Mouse (Mus musculus): ENCODE data around the gene Hp. TPM values are rescaled to one million over a fixed set of nuclear protein-coding genes. Genes with fewer than 3 reads are reported as not detected.

The Hp gene
- polyA plus RNA-seq (2015; fragmentation: Nextera tagmentation; extraction: Ambion mirVana) = 199 and 246 TPM in 2 replicates

GRCm38 (mm10) chr8:109578900-109579301 is at the start of gene Hp:
Hp (minus strand) TSS chr8:109579172.
- Histone ChIP-seq H3K27ac (ENCODE audit: low read length) (peak within 1 kb of the TSS; percentile 56), H3K4me3 (ENCODE audit: low read depth, low read length) (peak within 1 kb of the TSS; percentile 30), H3K9ac (ENCODE audit: low read depth, low read length) (no peak within 1 kb of the TSS), H3K4me1 (ENCODE audit: control insufficient read depth, low read depth, low read length) (no peaks in the 10 kb centered on the region), H3K9me3 (replicated peaks; ENCODE audit: control insufficient read depth, low read length) (no peaks in the 10 kb centered on the region), H3K4me2 (ENCODE audit: low read depth, low read length) (peak within 1 kb of the TSS; percentile 3), H3K36me3 (ENCODE audit: control insufficient read depth, insufficient read depth) (no peaks in the 10 kb centered on the region), H3K27me3 (ENCODE audit: control insufficient read depth, insufficient read depth, low read depth, low read length) (no peaks in the 10 kb centered on the region)
- peak; percentile 79 for ATAC-seq (ENCODE audit: low read depth)
- WGBS (ENCODE audit: insufficient replicate concordance) = 34% methylated on average over 8 of the region's 8 CpGs

- no peak overlapping the region for H3K4me2 ChIP-seq (ENCODE audit: low read depth, low read length)
- H3K27me3 ChIP-seq (ENCODE audit: control insufficient read depth, insufficient read depth, low read depth, low read length) = no peaks in the 10 kb centered on the region
- no peak overlapping the region for H3K27ac ChIP-seq (ENCODE audit: low read length)
- no peak for ATAC-seq (ENCODE audit: low read depth)
- no peaks in the 10 kb centered on the region for H3K4me1 ChIP-seq (ENCODE audit: control insufficient read depth, low read depth, low read length)
- 52% methylated on average over 6 of the region's 6 CpGs for WGBS (ENCODE audit: insufficient replicate concordance)
- H3K36me3 ChIP-seq (ENCODE audit: control insufficient read depth, insufficient read depth) = no peaks in the 10 kb centered on the region
- no peak overlapping the region for H3K4me3 ChIP-seq (ENCODE audit: low read depth, low read length)
- no peak overlapping the region for H3K9ac ChIP-seq (ENCODE audit: low read depth, low read length)
- no peaks in the 10 kb centered on the region for H3K9me3 ChIP-seq (replicated peaks; ENCODE audit: control insufficient read depth, low read length)
Measured at GRCm38 (mm10) chr8:109628638-109629037, 49.7 kb upstream of the Hp start.

- no peaks in the 10 kb centered on the region for H3K9me3 ChIP-seq (replicated peaks; ENCODE audit: control insufficient read depth, low read length)
- no peak for ATAC-seq (ENCODE audit: low read depth)
- no peak overlapping the region for H3K9ac ChIP-seq (ENCODE audit: low read depth, low read length)
- H3K4me1 ChIP-seq (ENCODE audit: control insufficient read depth, low read depth, low read length) = peaks cover 9% of the 10 kb centered on the region
- H3K27me3 ChIP-seq (ENCODE audit: control insufficient read depth, insufficient read depth, low read depth, low read length) = no peaks in the 10 kb centered on the region
- H3K36me3 ChIP-seq (ENCODE audit: control insufficient read depth, insufficient read depth) = no peaks in the 10 kb centered on the region
- no peak overlapping the region for H3K4me2 ChIP-seq (ENCODE audit: low read depth, low read length)
- H3K27ac ChIP-seq (ENCODE audit: low read length) = no peak overlapping the region
- H3K4me3 ChIP-seq (ENCODE audit: low read depth, low read length) = no peak overlapping the region
- 55% methylated on average over 3 of the region's 3 CpGs for WGBS (ENCODE audit: insufficient replicate concordance)
Measured at GRCm38 (mm10) chr8:109615569-109615968, 36.6 kb upstream of the Hp start.

GRCm38 (mm10) chr8:109614243-109615210 is 35.6 kb upstream of the Hp start, which contains the start of gene Pkd1l3:
Pkd1l3 (plus strand) TSS chr8:109614517.
- H3K4me3 ChIP-seq (ENCODE audit: low read depth, low read length) = peak within 1 kb of the TSS; percentile 57
- H3K27me3 ChIP-seq (ENCODE audit: control insufficient read depth, insufficient read depth, low read depth, low read length) = no peaks in the 10 kb centered on the region
- peaks cover 9% of the 10 kb centered on the region for H3K4me1 ChIP-seq (ENCODE audit: control insufficient read depth, low read depth, low read length)
- no peaks in the 10 kb centered on the region for H3K36me3 ChIP-seq (ENCODE audit: control insufficient read depth, insufficient read depth)
- WGBS (ENCODE audit: insufficient replicate concordance) = 16% methylated on average over 27 of the region's 27 CpGs
- H3K9me3 ChIP-seq (replicated peaks; ENCODE audit: control insufficient read depth, low read length) = no peaks in the 10 kb centered on the region
- peak within 1 kb of the TSS; percentile 75 for H3K4me2 ChIP-seq (ENCODE audit: low read depth, low read length)
- no peak within 1 kb of the TSS; the same call in 1 of the 2 replicates for H3K27ac ChIP-seq (ENCODE audit: low read length)
- H3K9ac ChIP-seq (ENCODE audit: low read depth, low read length) = peak within 1 kb of the TSS; percentile 53
- peak; percentile 76 for ATAC-seq (ENCODE audit: low read depth)

DNA sequence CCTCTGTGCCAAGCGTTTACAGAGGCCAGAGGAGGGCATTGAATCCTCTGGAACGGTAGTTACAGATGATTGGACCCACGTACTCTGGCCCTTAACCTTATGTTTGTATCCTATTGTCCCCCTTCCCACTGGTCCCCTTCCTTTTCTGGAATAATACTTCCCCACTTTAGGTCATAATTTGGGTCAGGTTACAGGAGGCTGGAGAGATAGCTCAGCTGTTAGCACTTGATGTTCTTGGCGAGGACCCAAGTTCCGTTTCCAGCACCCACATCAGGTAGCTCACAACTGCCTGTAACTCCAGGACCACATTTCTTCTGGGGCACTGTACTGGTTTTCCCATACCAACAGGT is 30.2 kb upstream of the Hp start:
- H3K4me1 ChIP-seq (ENCODE audit: control insufficient read depth, low read depth, low read length) = peaks cover 14% of the 10 kb centered on the region
- no peak for ATAC-seq (ENCODE audit: low read depth)
- no peaks in the 10 kb centered on the region for H3K36me3 ChIP-seq (ENCODE audit: control insufficient read depth, insufficient read depth)
- H3K9me3 ChIP-seq (replicated peaks; ENCODE audit: control insufficient read depth, low read length) = no peaks in the 10 kb centered on the region
- WGBS (ENCODE audit: insufficient replicate concordance) = 13% methylated on average over 5 of the region's 5 CpGs
- H3K9ac ChIP-seq (ENCODE audit: low read depth, low read length) = peak overlapping the region; percentile 77
- peak overlapping the region; percentile 98 for H3K27ac ChIP-seq (ENCODE audit: low read length)
- peak overlapping the region; percentile 78 for H3K4me3 ChIP-seq (ENCODE audit: low read depth, low read length)
- peak overlapping the region; percentile 74 for H3K4me2 ChIP-seq (ENCODE audit: low read depth, low read length)
- no peaks in the 10 kb centered on the region for H3K27me3 ChIP-seq (ENCODE audit: control insufficient read depth, insufficient read depth, low read depth, low read length)

DNA sequence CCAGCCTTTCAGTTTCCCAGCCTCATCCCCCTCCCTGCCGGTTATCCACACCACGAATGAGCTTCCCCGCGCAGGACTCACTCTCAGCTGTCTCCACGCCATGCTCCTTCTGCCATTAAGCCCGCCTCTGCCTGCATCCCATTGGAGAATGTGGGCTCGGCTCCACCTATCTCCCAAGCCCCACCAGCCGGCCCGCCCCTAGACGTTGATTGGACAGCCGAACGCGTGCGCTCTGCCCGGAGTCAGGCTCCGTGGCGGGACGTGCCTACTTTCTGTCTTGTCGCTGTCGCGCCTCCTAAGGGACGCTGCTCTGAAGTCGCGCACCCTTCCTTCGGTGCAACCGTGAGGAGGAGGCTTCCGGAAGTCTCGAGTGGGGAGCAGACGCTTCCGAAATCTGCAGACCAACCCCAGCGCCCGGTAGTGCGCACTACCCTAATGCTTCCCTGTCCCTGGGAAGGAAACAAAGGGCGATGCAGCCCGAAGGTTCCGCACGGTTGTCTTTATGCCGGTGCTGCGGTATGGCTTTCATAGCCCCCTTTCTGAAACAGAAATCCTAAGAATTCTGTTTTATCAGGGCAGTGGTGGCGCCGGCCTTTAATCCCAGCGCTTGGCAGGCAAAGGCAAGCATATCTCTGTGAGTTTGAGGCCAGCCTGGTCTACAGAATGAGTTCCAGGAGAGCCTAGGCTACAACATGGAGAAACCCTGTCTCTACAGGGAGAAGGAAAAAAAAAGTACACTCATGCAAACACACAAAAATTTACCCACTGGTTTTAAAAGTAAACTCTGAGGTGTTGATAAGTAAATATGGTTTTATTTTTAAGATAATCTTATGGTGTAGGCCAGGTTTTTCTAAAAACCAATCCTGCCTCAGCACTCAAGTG is 29.5 kb upstream of the Hp start, which contains the start of gene Dhodh:
Gene Dhodh, minus strand, starts transcription at position 403 of the 882 bp plus-strand sequence.
- Histone ChIP-seq H3K36me3 (ENCODE audit: control insufficient read depth, insufficient read depth) (no peaks in the 10 kb centered on the region), H3K4me2 (ENCODE audit: low read depth, low read length) (peak within 1 kb of the TSS; percentile 74), H3K9ac (ENCODE audit: low read depth, low read length) (peak within 1 kb of the TSS; percentile 77), H3K27ac (ENCODE audit: low read length) (peak within 1 kb of the TSS; percentile 98), H3K4me1 (ENCODE audit: control insufficient read depth, low read depth, low read length) (peaks cover 11% of the 10 kb centered on the region), H3K4me3 (ENCODE audit: low read depth, low read length) (peak within 1 kb of the TSS; percentile 78), H3K27me3 (ENCODE audit: control insufficient read depth, insufficient read depth, low read depth, low read length) (no peaks in the 10 kb centered on the region), H3K9me3 (replicated peaks; ENCODE audit: control insufficient read depth, low read length) (no peaks in the 10 kb centered on the region)
- ATAC-seq (ENCODE audit: low read depth) = peak; percentile 99
- under 1% methylated on average over 42 of the region's 42 CpGs for WGBS (ENCODE audit: insufficient replicate concordance)

GRCm38 (mm10) chr8:109607650-109608049 is 28.7 kb upstream of the Hp start:
- Histone ChIP-seq H3K36me3 (ENCODE audit: control insufficient read depth, insufficient read depth) (no peaks in the 10 kb centered on the region), H3K27me3 (ENCODE audit: control insufficient read depth, insufficient read depth, low read depth, low read length) (no peaks in the 10 kb centered on the region), H3K27ac (ENCODE audit: low read length) (no peak overlapping the region; the same call in 1 of the 2 replicates), H3K4me2 (ENCODE audit: low read depth, low read length) (peak overlapping the region; percentile 74), H3K9me3 (replicated peaks; ENCODE audit: control insufficient read depth, low read length) (no peaks in the 10 kb centered on the region), H3K4me3 (ENCODE audit: low read depth, low read length) (peak overlapping the region; percentile 78), H3K4me1 (ENCODE audit: control insufficient read depth, low read depth, low read length) (peaks cover 11% of the 10 kb centered on the region), H3K9ac (ENCODE audit: low read depth, low read length) (peak overlapping the region; percentile 77)
- 3% methylated on average over 12 of the region's 12 CpGs for WGBS (ENCODE audit: insufficient replicate concordance)
- no peak for ATAC-seq (ENCODE audit: low read depth)

DNA sequence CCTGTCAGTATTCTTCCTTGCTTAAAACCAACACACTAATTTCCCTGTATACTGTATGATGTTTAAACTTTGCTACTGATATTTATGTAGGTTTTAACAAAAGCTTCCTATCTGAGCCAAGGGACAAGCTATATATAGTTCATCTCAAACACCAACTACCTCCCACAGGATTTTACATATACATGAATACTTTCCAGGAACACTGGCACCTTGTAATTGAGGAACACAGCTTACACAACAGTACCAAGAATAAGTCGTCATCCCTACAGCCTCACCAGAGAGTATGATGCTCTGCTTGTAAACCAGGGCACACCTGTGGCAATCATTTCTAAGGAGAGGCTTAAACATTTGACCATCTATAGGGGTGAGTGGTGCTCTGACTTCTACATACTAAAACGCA is 27.8 kb upstream of the Hp start:
- Histone ChIP-seq H3K36me3 (ENCODE audit: control insufficient read depth, insufficient read depth) (no peaks in the 10 kb centered on the region), H3K9ac (ENCODE audit: low read depth, low read length) (no peak overlapping the region), H3K4me3 (ENCODE audit: low read depth, low read length) (no peak overlapping the region), H3K9me3 (replicated peaks; ENCODE audit: control insufficient read depth, low read length) (no peaks in the 10 kb centered on the region), H3K4me2 (ENCODE audit: low read depth, low read length) (no peak overlapping the region), H3K27ac (ENCODE audit: low read length) (no peak overlapping the region), H3K27me3 (ENCODE audit: control insufficient read depth, insufficient read depth, low read depth, low read length) (no peaks in the 10 kb centered on the region), H3K4me1 (ENCODE audit: control insufficient read depth, low read depth, low read length) (peaks cover 11% of the 10 kb centered on the region)
- WGBS (ENCODE audit: insufficient replicate concordance) = 64% methylated on average over 2 of the region's 2 CpGs
- ATAC-seq (ENCODE audit: low read depth) = no peak

All from liver, embryonic 16.5 days (tissue).